Mouse (Mus musculus) cerebral cortex, adult 2 months (tissue): ENCODE results near the gene Hnrnpa3.

Source experiments
- WGBS: fragments of 180-500 bp; shearing (Covaris S2); methylation state at CpG from one replicate; pipeline ENCODE4 v1.1.7; 2018; 5-methylcytosine and 5-hydroxymethylcytosine counted together

Gene Hnrnpa3

GRCm38 (mm10) chr2:75637055-75637304 is 22.1 kb upstream of the Hnrnpa3 start:
- WGBS = 96% methylated on average over 2 of the region's 2 CpGs

GRCm38 (mm10) chr2:75637822-75638221 is 21.2 kb upstream of the Hnrnpa3 start:
- WGBS = 94% methylated on average over 6 of the region's 6 CpGs

GRCm38 (mm10) chr2:75639535-75639934 is 19.5 kb upstream of the Hnrnpa3 start:
- WGBS = 40% methylated on average over 12 of the region's 12 CpGs

GRCm38 (mm10) chr2:75642312-75642711 is 16.7 kb upstream of the Hnrnpa3 start:
- 94% methylated on average over 4 of the region's 4 CpGs for WGBS

- WGBS = 82% methylated on average over 8 of the region's 8 CpGs
These were observed 16.1 kb upstream of the Hnrnpa3 start for GRCm38 (mm10) chr2:75642795-75643550.

GRCm38 (mm10) chr2:75643950-75644349 is 15.1 kb upstream of the Hnrnpa3 start:
- 91% methylated on average over 6 of the region's 6 CpGs for WGBS

- 88% methylated on average over 12 of the region's 12 CpGs for WGBS
These were observed 13.8 kb upstream of the Hnrnpa3 start for GRCm38 (mm10) chr2:75645251-75645650.

GRCm38 (mm10) chr2:75650437-75650836 is 8.6 kb upstream of the Hnrnpa3 start:
- WGBS = 81% methylated on average over 1 of the region's 1 CpGs

- 73% methylated on average over 1 of the region's 1 CpGs for WGBS
These were observed 4.4 kb upstream of the Hnrnpa3 start for GRCm38 (mm10) chr2:75654679-75655078.

- WGBS = 91% methylated on average over 5 of the region's 5 CpGs
These were observed 2.1 kb upstream of the Hnrnpa3 start for GRCm38 (mm10) chr2:75656924-75657323.

- 5% methylated on average over 18 of the region's 18 CpGs for WGBS
These were observed 962 bp upstream of the Hnrnpa3 start for GRCm38 (mm10) chr2:75657907-75658691.

GRCm38 (mm10) chr2:75659629-75659960 is 534 bp downstream of the Hnrnpa3 start:
- WGBS = under 1% methylated on average over 44 of the region's 47 CpGs

- WGBS = 4% methylated on average over 15 of the region's 15 CpGs
These were observed 1.3 kb downstream of the Hnrnpa3 start for GRCm38 (mm10) chr2:75660255-75660948.

- WGBS = 9% methylated on average over 2 of the region's 2 CpGs
These were observed 2.0 kb downstream of the Hnrnpa3 start for GRCm38 (mm10) chr2:75661106-75661505.

- WGBS = 46% methylated on average over 14 of the region's 14 CpGs
These were observed 10.7 kb downstream of the Hnrnpa3 start for GRCm38 (mm10) chr2:75669491-75670445.

GRCm38 (mm10) chr2:75670446-75671336 is 11.6 kb downstream of the Hnrnpa3 start:
- WGBS = 78% methylated on average over 6 of the region's 6 CpGs

- 84% methylated on average over 2 of the region's 2 CpGs for whole genome bisulfite sequencing
These were observed 12.2 kb downstream of the Hnrnpa3 start for GRCm38 (mm10) chr2:75671337-75671660.

GRCm38 (mm10) chr2:75672561-75672960 is 13.5 kb downstream of the Hnrnpa3 start:
- 78% methylated on average over 3 of the region's 3 CpGs for WGBS

- 87% methylated on average over 14 of the region's 14 CpGs for WGBS
These were observed 17.5 kb downstream of the Hnrnpa3 start for GRCm38 (mm10) chr2:75676567-75676966.

- WGBS = 91% methylated on average over 8 of the region's 8 CpGs
These were observed 20.9 kb downstream of the Hnrnpa3 start for GRCm38 (mm10) chr2:75679947-75680346.

GRCm38 (mm10) chr2:75681439-75681838 is 22.4 kb downstream of the Hnrnpa3 start:
- WGBS = 82% methylated on average over 7 of the region's 7 CpGs
